Mouse (Mus musculus): ENCODE measurements at regions not wholly inside any gene's neighbourhood (a gene's known extent, or its start where the extent isn't known, plus 50 kb on each side); places are given as distances from the start of the nearest gene placed in this dataset.

DNA sequence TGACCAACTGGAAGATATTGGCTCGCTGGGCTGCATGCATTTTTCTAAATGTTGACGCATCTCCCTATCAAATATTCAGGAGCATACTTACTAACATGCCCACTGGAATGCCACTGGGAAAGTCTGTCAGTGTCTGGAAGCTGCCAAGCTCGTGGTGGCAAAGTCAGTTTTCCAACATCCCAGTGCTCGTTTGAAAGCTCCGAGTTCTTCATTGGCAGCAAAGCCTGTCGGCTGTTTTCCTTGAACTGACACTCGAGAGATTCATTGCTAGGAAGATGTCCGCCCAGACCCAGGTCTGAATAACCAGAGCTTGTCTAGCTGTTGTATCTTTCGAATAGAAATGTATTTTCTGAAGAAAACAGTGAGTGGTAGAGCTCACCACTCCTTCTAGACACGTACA, 72.1 kb downstream of the Fam43a start:
- Histone ChIP-seq H3K36me3 (ENCODE audit: control insufficient read depth, insufficient read depth, low read length) (no peaks in the 10 kb centered on the region), H3K79me2 (replicated peaks; ENCODE audit: control insufficient read depth, insufficient read depth, low read length) (no peaks in the 10 kb centered on the region), H3K9ac (ENCODE audit: low read depth, low read length) (no peak overlapping the region), H3K27me3 (ENCODE audit: control insufficient read depth, insufficient read depth, low read length) (no peaks in the 10 kb centered on the region), H3K4me3 (no peak overlapping the region), H3K4me1 (ENCODE audit: control insufficient read depth, insufficient read depth, low read length) (peaks cover 3% of the 10 kb centered on the region), H3K27ac (no peak overlapping the region)
- 80% methylated on average over 10 of the region's 10 CpGs for WGBS
- intact Hi-C loops (cut with DNase I), result no loop called here
- TF ChIP-seq EP300 (IDR thresholded peaks at IDR 0.05; ENCODE audit: insufficient read depth, low read depth, low read length) (no peak), CTCF (IDR thresholded peaks at IDR 0.05) (no peak), POLR2A (IDR thresholded peaks at IDR 0.05; ENCODE audit: insufficient read depth, low read depth, low read length) (no peak)
- no peak for DNase-seq

DNA sequence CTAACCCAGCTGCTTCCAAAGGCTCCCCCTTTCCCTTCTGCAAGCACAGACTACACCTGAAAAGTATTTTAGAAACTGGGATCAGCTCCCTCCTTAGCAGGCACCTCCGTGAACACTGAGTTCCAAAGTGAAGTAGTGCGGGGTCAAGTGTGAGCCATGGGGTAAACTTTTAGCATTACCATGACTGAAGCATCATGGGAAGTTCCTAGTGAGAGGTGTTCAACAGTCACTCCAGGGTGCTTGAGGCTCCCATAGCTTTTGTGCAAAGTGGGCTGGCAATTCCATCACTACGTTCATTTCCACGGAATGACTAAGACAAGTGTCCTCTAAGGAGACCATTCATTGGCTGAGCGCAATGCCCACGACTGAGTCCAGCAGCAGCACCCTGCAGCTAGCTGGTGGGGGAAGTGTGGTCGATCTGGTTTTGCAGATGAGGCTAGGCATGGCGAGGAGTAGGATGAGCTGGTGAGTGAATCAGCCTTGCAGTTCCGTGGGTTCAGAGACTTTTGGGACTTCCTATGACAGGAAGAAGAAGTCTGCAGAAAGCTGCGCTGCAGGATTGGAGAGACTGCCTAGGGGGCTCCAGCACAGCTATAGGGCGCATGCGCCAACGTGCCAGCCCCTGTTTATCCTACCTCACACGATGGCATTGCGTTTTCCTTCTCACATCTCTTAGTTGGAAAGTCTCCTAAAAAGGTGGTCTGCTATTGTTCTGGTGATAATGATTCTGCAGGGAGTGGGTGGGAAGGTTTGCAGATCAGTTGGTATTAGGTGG, 73.4 kb downstream of the Fam43a start:
- TF ChIP-seq EP300 (IDR thresholded peaks at IDR 0.05; ENCODE audit: insufficient read depth, low read depth, low read length) (no peak), POLR2A (IDR thresholded peaks at IDR 0.05; ENCODE audit: insufficient read depth, low read depth, low read length) (no peak), CTCF (IDR thresholded peaks at IDR 0.05) (no peak)
- H3K36me3 ChIP-seq (ENCODE audit: control insufficient read depth, insufficient read depth, low read length), result no peaks in the 10 kb centered on the region
- intact Hi-C loops (cut with DNase I), result no loop called here
- no peaks in the 10 kb centered on the region for H3K27me3 ChIP-seq (ENCODE audit: control insufficient read depth, insufficient read depth, low read length)
- H3K4me3 ChIP-seq, result no peak overlapping the region
- WGBS, result 64% methylated on average over 15 of the region's 15 CpGs
- H3K79me2 ChIP-seq (replicated peaks; ENCODE audit: control insufficient read depth, insufficient read depth, low read length), result no peaks in the 10 kb centered on the region
- no peak overlapping the region for H3K9ac ChIP-seq (ENCODE audit: low read depth, low read length)
- no peak for DNase-seq
- peaks cover 3% of the 10 kb centered on the region for H3K4me1 ChIP-seq (ENCODE audit: control insufficient read depth, insufficient read depth, low read length)
- H3K27ac ChIP-seq, result no peak overlapping the region

- no peaks in the 10 kb centered on the region for H3K27me3 ChIP-seq (ENCODE audit: control insufficient read depth, insufficient read depth, low read length)
- no peaks in the 10 kb centered on the region for H3K36me3 ChIP-seq (ENCODE audit: control insufficient read depth, insufficient read depth, low read length)
- H3K79me2 ChIP-seq (replicated peaks; ENCODE audit: control insufficient read depth, insufficient read depth, low read length), result no peaks in the 10 kb centered on the region
- 77% methylated on average over 15 of the region's 15 CpGs for WGBS
- intact Hi-C loops (cut with DNase I), result no loop called here
- no peak for TF ChIP-seq EP300 (IDR thresholded peaks at IDR 0.05; ENCODE audit: insufficient read depth, low read depth, low read length)
- H3K27ac ChIP-seq, result no peak overlapping the region
- peaks cover 3% of the 10 kb centered on the region for H3K4me1 ChIP-seq (ENCODE audit: control insufficient read depth, insufficient read depth, low read length)
- no peak overlapping the region for H3K9ac ChIP-seq (ENCODE audit: low read depth, low read length)
- no peak overlapping the region for H3K4me3 ChIP-seq
- no peak for DNase-seq
Measured at GRCm38 (mm10) chr16:30673662-30674061, 74.1 kb downstream of the Fam43a start.

GRCm38 (mm10) chr16:30675829-30676228, 76.3 kb downstream of the Fam43a start:
- H3K27ac ChIP-seq, result no peak overlapping the region
- no peak for DNase-seq
- H3K27me3 ChIP-seq (ENCODE audit: control insufficient read depth, insufficient read depth, low read length), result no peaks in the 10 kb centered on the region
- no peaks in the 10 kb centered on the region for H3K79me2 ChIP-seq (replicated peaks; ENCODE audit: control insufficient read depth, insufficient read depth, low read length)
- TF ChIP-seq CTCF (IDR thresholded peaks at IDR 0.05) (no peak), POLR2A (IDR thresholded peaks at IDR 0.05; ENCODE audit: insufficient read depth, low read depth, low read length) (no peak), EP300 (IDR thresholded peaks at IDR 0.05; ENCODE audit: insufficient read depth, low read depth, low read length) (no peak)
- no peak overlapping the region for H3K4me3 ChIP-seq
- H3K36me3 ChIP-seq (ENCODE audit: control insufficient read depth, insufficient read depth, low read length), result no peaks in the 10 kb centered on the region
- intact Hi-C loops (cut with DNase I), result no loop called here
- H3K9ac ChIP-seq (ENCODE audit: low read depth, low read length), result no peak overlapping the region
- H3K4me1 ChIP-seq (ENCODE audit: control insufficient read depth, insufficient read depth, low read length), result peaks cover 3% of the 10 kb centered on the region
- 53% methylated on average over 4 of the region's 4 CpGs for WGBS

DNA sequence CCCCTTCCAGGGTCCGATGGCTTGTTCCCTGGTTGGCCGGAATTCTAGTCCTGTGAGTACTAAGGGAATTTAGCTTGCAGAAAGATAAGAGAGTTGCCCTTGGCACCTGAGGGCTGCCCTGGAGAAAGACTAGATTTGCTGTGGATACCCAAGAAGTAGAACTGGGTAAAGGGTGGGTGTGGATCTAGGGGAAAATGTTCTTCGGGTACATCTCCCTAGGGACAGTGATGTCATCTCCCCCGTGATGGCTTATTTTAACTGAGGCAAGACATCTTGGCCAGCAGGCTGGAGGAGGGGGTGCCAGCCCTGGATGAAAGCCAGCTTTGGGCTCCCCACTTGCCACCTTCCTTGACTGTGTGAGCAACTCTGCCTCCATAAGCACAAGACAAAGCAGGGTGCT, 77.5 kb downstream of the Fam43a start:
- WGBS, result 78% methylated on average over 4 of the region's 4 CpGs
- H3K27ac ChIP-seq, result no peak overlapping the region

GRCm38 (mm10) chr16:30677896-30678707, 78.6 kb downstream of the Fam43a start:
- no peaks in the 10 kb centered on the region for H3K79me2 ChIP-seq (replicated peaks; ENCODE audit: control insufficient read depth, insufficient read depth, low read length)
- no peak overlapping the region for H3K9ac ChIP-seq (ENCODE audit: low read depth, low read length)
- TF ChIP-seq EP300 (IDR thresholded peaks at IDR 0.05; ENCODE audit: insufficient read depth, low read depth, low read length) (no peak), CTCF (IDR thresholded peaks at IDR 0.05) (no peak), POLR2A (IDR thresholded peaks at IDR 0.05; ENCODE audit: insufficient read depth, low read depth, low read length) (no peak)
- no peaks in the 10 kb centered on the region for H3K36me3 ChIP-seq (ENCODE audit: control insufficient read depth, insufficient read depth, low read length)
- intact Hi-C loops (cut with DNase I), result no loop called here
- H3K27me3 ChIP-seq (ENCODE audit: control insufficient read depth, insufficient read depth, low read length), result no peaks in the 10 kb centered on the region
- H3K27ac ChIP-seq, result no peak overlapping the region
- no peak overlapping the region for H3K4me3 ChIP-seq
- 93% methylated on average over 7 of the region's 7 CpGs for WGBS
- H3K4me1 ChIP-seq (ENCODE audit: control insufficient read depth, insufficient read depth, low read length), result peaks cover 2% of the 10 kb centered on the region; the same call in 1 of the 2 replicates
- no peak for DNase-seq

More for the DNA sequence above, 77.5 kb downstream of the Fam43a start:
- intact Hi-C loops (cut with DNase I), result no loop called here
- TF ChIP-seq POLR2A (IDR thresholded peaks at IDR 0.05; ENCODE audit: insufficient read depth, low read depth, low read length) (no peak), CTCF (IDR thresholded peaks at IDR 0.05) (no peak), EP300 (IDR thresholded peaks at IDR 0.05; ENCODE audit: insufficient read depth, low read depth, low read length) (no peak)
- Histone ChIP-seq H3K27me3 (ENCODE audit: control insufficient read depth, insufficient read depth, low read length) (no peaks in the 10 kb centered on the region), H3K4me1 (ENCODE audit: control insufficient read depth, insufficient read depth, low read length) (peaks cover 3% of the 10 kb centered on the region), H3K9ac (ENCODE audit: low read depth, low read length) (no peak overlapping the region), H3K79me2 (replicated peaks; ENCODE audit: control insufficient read depth, insufficient read depth, low read length) (no peaks in the 10 kb centered on the region), H3K4me3 (no peak overlapping the region), H3K36me3 (ENCODE audit: control insufficient read depth, insufficient read depth, low read length) (no peaks in the 10 kb centered on the region)
- no peak for DNase-seq
